Mouse (Mus musculus) heart, adult 18-20 months (tissue): ENCODE data around the gene Tbc1d16. TPM values are rescaled to one million over a fixed set of nuclear protein-coding genes. Genes with fewer than 3 reads are reported as not detected.
A peak's percentile ranks its signal among the peaks of the same experiment; 100 is the strongest.
"Not testable (repeated sequence)": the region's sequence is repeated elsewhere in the genome, so short reads cannot be mapped to it uniquely, and the experiment has no call there.

Experiments used
- DNase-seq, 2 experiments: peaks; one replicate each; pipeline ENCODE4 v3.0.0; 2021 to 2022; ENCODE audit warnings: mixed read lengths in 1 of 2
- long read RNA-seq, 2 experiments: library from polyadenylated mRNA; stranded (forward); transcript quantifications; one replicate each; pipeline ENCODE4 v2.0.0; 2021
- total RNA-seq, 2 experiments: library from RNA; stranded (reverse); gene quantifications; 2 replicates each; pipeline ENCODE4 v1.2.3; 2021

Tbc1d16 gene
- total RNA-seq: 10 to 100 TPM; 54.9 to 56.9 TPM
- long read RNA-seq, experiment 1, partial matches to known transcripts: 0 of 10 reads
- long read RNA-seq, experiment 1, other reads (novel, unspliced or antisense): 10 of 10 reads
- long read RNA-seq, experiment 2, partial matches to known transcripts: 0 of 6 reads
- long read RNA-seq, experiment 2, other reads (novel, unspliced or antisense): 6 of 6 reads

DNA sequence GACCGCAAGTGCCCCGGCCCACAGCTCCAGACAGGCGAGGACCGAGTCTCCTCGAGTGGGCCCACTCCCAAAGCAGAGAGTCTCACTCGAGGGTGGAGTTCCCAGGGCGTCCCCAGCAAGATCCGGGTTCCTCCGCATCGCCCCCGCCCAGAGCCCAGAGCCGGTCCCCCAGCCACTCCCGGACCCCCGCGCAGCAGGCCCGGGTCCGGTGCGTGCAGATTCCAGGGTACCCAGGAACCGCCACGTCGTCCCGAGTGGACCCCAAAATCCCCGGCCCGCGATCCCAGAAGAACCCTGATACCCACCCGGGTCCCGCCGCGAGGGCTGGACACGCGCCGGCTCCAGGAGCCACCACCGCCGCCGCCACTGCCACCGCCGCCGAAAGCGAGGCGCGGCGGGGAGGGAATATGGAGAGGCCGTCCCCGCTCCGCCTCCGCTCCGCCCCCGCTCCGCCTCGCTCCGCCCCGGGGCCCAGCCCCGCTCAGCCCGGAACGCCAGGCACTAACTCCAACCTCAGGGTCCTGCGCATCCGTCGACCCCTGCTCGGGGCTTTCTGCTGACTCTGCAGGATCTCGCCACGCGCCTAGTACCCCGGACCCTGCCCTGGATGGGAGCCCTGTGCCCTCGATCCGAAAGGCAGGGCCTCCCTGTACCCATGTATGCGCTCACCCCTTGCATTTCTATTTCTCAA is at the start of gene Tbc1d16, which contains the start of gene Ccdc40:
Gene Tbc1d16, minus strand, starts transcription at position 409 of the 691 bp plus-strand sequence.
Gene Ccdc40, plus strand, starts transcription at position 482 of the 691 bp plus-strand sequence.
- peak; percentile 79 to 83 for DNase-seq

DNA sequence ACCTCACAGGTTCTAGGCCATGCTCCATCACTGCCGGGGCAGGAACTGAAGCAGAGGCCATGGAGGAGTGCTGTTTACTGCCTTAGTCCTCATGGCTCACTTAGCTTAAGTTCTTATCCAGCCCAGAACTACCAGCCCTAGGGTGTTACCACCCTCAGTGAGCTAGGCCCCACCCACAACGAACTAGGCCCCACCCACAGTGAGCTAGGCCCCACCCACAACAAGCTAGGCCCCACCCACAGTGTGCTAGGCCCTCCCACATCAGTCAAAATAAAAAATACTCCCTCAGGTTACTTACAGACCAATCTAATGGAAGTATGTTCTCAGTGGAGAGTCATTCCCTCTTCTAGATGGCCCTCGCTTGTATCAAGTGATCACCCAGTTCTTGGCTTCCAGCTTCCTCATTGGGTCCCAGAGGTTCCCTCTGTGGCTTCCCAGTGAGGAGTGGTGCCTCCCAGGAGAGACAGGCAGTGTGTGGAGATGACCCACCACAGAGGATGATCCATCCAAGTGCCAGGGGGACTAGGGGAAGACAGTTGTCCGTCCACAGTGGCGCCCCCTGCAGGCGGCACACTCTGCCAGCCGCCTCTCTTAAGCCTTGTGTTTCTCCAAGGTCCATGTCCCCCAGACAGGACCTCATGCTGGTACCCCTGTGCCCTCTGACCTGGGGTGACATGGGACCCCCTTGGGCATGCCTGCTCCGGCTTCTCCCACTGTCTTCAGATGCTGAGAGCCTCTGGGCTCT is 45.1 kb upstream of the Tbc1d16 start:
- no peak for DNase-seq

DNA sequence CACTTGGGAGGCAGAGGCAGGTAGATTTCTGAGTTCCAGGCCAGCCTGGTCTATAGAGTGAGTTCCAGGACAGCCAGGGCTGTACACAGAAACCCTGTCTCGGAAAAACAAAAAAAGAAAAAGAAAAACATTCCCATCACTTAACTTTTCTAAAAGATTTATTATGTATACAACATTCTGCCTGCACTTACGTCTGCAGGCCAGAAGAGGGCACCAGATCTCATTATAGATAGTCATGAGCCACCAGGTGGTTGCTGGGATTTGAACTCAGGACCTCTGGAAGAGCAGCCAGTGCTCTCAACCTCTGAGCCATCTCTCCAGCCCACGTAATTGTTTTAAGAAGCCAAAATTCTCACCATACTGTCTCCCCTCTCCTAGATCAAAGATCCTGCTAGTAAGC is 44.2 kb upstream of the Tbc1d16 start:
- DNase-seq: not testable (repeated sequence)

DNA sequence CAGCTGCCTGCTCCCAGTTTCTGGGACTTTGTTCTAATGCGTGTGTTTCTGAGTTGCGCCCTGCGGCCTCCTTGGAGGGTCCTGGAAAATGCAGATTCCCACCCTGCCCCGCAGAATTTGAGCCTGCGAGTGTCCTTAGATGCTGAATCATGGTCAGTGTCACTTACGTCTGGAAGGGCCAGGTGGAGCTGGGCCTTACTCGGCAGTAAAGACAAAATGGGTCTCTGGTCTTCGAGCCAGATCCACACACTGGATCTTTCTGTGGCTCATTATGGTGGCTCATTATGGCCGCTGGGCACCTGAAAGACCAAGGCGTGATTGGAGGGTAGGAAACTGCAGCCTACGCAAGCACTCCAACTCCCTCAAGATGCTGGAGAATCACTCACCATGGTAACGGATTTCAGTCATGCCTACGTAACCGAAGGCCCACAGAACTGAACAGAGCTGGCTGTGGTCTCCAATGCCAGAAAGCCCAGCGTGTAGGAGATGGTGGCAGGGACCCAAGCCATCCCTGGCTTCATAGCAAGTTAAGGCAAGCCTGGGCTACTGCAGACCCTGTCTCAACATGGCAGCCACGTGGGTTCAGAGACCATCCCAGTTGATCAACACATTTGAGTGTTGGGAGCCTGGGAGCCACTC is 40.4 kb upstream of the Tbc1d16 start:
- peak in 1 of 2 experiments; percentile 18 for DNase-seq

DNA sequence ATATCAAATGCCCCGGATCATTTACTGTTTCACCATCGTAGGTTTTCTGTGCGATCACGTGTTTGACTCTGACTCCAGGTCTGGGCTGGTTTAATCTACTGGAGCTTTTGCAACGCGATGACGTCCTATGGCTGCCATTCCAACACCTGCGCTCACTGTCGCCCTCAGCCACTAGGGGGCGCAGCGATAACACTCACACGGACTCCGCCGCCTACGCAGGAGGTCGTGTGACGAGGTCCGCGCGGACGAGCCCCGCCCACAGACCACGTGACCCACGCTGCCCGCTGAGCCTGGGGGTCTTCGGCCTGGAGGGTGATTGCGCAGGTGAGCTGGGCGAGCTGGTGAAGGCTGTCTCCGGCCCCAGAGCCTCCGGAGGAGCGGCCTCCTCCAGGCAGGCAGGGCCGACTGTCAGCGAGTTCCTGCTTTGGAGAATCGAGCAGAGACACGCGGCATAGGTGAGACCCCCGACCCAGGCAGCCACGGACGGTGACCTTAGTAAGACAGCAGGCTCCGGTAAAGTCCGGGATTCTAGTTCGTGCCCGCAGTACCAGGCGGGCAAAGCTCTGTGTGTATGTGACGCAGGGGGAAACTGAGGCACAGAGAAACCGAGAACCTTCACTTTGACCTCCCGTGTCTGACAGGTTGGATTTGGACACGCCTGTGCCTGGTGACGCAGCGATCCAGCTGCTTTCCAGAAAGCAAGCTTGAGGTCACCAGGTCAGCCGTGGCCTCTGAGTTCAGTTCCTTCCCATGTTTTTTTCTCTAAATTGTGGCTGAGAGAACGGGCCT is 39.7 kb upstream of the Tbc1d16 start, which contains the start of gene Gaa:
Gene Gaa, plus strand, starts transcription at position 120 of the 789 bp plus-strand sequence.
- DNase-seq: peak; percentile 94 to 98

DNA sequence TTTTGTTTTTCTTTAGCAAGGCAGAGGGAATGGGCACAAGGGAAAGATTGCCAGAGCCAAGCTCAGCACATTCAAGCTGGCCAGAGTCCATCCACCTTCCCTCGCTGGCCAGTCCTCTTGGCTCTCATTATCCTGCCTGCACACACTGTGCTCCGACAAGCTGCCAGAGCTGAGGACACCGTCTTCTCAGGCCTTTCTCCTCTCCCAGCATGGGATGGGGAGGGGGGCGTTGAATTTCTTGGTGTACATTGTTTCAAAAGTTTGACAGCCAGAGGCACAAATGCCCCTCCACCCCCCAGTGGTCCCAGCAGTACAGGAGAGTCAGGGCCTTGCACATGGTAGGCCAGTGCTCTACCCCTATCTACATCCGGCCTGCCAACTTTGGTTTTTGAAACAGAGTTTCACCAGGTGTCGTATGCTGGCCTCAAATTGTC is 39.0 kb upstream of the Tbc1d16 start:
- peak; percentile 51 to 73 for DNase-seq

DNA sequence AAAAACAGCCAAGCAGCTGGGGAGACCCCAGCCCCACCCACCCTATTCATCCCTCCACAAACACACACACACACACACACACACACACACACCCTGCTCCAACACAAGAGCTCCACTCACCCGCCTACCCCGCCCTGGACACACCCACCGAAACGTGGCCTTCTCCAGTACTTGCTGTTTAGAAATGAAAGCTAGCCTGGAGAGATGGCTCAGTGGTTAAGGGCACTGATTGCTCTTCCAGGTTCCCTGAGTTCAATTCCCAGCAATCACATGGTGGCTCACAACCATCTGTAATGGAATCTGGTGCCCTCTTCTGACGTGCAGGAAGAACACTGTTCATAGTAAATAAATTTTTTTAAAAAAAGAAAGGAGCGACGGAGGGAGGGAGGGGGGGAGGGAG is 37.5 kb upstream of the Tbc1d16 start:
- DNase-seq: no peak

DNA sequence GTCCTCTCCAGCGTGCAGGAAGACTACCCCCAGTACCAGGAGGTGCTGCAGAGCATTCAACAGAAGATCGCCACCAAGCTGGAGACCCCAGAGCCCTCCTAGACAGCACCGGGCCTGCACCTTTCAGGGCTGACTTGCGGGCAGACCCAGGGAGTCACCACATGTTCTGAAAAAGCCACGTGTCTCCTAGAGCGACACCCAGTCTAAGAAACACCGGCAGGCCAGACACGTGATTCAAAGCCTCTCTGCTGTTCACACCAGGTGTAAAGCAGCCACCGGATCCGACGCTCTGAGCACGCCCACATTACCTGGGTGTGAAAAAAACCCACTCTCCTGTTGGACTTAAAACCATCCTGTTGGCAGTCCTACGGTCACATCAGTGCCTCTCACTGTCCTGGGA is 36.1 kb upstream of the Tbc1d16 start:
- no peak for DNase-seq

DNA sequence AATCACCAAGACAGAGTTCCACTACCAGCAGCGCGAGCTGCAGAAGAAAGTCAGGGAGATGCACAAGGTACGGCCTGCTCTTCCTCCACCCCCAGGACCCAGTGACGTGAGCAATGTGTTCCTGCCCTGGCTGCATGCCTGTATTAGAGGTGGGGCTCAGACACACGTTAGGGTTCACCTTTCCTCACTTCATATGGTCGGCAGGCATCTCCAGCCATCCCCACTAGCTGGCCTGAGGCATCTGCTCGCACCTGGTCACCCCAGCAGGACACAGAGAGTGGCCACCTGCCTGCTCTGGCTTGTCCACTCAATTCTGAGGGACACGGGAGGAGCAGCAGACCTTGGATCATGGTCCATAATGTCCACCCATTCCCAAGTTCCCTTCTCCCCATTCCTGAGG is 31.7 kb upstream of the Tbc1d16 start:
- no peak for DNase-seq

DNA sequence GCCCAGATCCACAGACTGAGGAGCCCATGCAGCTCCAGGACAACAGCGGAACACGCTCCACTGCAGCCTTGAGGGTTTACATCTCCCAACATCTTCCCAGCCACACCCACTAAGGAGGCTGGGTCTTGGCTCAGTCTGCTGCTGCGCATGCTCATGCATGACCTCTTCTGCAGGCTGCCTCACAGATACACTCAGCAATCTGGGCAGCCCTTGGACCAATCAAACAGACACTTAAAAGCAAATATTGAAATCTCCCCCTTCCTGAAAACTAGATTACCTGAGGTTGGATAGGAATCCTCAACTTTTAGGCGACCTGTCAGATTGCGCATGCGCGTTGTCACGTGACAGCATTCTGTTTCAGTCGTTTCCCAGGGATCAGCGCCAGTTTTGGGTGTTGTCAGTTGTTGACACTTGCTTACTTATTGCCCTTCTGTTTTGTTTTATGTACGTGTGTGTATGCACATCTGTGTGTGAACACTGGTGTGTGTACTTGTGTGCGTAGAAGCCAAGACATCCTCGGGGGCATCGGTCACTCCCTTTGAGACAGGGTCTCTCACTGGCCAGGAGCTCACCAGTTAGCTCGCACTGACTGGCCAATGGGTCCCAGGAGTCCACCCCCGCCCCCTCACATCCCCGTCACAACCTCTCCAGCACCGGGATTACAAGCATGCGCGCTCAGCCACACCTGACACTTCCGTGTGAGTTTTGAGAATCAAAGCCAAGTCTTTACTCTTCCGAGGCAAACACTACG is 30.4 kb upstream of the Tbc1d16 start:
- peak; percentile 78 to 84 for DNase-seq

DNA sequence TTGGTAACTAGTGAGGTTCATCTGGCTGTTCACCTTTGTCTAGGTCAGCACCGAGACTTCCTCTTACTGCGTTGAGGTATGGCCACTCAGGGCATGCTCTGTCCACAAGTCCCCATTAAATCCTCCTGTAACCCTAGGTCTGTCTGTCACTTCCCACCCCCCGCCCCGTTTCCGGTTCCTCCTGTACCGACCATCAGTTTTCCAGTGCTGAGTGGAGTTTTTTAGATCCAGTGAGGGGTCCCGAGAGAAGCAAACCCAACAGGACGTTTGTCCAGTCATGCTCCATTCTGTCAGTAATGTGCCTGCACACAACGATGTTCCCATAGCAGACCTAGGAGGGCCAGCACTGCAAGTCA is 29.9 kb upstream of the Tbc1d16 start:
- DNase-seq: no peak

DNA sequence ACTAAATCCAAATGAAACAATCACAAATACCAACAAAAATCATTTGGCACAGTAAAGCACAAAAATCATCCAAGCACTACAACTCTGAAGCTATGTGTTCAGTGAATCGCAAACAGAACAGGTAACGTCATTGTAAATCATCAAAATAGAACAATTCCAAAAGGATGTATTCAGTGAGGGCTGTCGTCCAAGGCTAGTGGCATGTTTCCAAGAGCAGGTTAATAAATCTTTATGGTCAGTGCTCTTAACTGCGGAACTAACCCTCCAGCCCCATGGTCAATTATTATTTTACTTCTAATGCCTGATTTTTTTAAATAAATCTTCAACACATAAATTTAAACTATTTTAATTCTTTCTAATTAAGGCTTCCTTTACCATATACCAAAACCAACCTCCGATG is 28.3 kb upstream of the Tbc1d16 start:
- not testable (repeated sequence) for DNase-seq

DNA sequence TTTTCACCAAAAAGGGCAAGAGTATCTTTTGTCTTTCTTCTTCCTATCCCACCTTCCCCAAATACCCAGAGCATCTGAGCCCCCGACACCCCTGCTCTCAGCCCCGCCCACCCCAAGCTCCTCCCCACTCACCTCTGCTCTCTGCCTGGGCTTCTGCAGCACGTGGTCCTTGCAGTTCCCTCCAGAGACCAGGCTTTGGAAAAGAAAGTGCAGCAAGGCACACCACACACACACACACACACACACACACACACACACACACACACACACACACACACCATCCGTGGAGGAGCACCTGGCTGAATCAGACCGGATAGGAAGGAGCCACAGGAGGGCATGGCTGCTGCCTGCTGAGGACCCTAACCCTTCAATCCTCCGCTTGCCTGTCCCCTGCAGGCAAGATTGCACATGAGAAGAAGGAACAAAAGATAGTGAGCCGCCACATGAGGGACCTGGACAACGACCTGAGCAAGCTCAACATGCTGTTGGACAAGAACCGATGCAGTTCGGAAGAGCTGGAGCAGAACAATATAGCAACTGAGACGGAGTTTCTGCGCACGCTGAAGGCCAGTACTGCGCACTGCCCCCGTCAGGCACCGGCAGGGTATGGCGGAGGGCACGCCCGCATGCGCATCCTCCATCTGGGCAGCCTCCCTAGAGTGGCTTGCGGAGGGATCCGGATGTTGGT is 24.7 kb upstream of the Tbc1d16 start:
- peak in 1 of 2 experiments; percentile 36 for DNase-seq

DNA sequence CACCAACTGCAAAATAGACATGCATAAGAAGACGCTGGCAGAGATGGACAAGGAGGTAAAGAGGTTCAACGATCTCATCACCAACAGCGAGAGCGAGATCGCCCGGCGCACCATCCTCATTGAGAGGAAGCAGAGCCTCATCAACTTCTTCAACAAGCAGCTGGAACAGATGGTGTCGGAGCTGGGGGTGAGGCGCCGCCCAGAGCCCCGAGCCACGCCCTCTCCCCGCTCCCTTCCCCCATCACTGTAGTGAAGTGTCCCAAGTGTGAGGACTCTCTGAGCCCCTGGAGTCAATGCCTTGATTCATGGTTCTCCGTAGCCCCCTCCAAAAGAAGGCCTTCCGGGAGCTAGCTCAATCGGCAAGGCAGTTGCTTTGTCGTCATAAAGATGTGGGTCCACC is 22.7 kb upstream of the Tbc1d16 start:
- DNase-seq: no peak

DNA sequence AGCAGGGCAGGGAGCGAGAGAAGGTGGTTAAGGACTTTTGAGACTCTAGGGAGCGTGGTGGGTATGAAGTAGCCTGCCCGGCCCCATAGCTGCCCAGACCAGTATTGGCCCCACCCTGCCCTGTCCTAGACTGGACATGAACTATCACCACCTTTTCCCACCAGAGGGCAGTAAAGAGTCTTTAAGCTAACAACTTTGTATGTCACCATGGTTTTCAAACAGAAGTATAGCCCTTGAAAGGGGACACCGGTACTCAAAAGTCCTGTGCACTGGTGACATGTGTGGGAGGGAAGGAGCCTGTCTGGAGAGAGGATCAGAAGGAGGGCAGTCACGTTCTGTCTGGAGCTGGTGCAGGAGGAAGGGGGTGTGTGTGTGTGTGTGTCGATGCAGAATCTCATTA is 20.7 kb upstream of the Tbc1d16 start:
- DNase-seq: peak; percentile 64 to 85

DNA sequence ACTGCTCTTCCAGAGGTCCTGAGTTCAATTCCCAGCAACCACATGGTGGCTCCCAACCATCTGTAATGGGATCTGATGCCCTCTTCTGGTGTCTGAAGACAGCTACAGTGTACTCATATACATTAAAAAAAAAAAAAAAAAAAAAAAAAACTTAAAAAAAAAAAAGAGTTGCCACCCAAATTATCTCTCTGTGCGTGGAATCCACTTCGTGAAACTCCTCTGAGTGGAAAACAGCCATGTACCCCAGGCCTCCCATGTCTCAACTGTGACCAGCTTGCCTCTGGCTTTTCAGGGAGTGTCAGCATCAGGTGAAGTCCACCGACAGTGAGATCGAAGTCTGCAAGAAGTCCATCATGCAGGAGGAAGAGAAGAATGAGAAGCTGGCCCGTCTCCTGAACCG is 17.2 kb upstream of the Tbc1d16 start:
- not testable (repeated sequence) for DNase-seq

DNA sequence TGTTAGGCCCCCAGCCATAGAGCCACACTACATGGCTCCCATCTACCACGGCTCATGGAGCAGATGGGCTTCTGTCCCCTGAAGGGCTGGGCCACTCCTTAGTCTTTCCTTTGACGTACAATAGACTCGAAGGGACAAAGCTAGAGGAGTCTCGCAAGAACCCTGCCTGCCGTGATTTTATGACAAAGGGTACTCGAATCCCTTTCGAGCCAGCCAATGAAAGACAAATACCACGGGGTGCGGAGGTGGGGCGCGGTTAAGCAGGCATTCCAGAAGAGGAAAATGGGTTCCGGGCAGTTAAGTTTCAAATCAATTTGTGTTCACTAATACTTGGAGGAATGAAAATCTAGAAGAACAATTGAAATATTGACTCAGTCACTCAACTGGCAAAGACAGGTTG is 11.2 kb upstream of the Tbc1d16 start:
- DNase-seq: no peak

DNA sequence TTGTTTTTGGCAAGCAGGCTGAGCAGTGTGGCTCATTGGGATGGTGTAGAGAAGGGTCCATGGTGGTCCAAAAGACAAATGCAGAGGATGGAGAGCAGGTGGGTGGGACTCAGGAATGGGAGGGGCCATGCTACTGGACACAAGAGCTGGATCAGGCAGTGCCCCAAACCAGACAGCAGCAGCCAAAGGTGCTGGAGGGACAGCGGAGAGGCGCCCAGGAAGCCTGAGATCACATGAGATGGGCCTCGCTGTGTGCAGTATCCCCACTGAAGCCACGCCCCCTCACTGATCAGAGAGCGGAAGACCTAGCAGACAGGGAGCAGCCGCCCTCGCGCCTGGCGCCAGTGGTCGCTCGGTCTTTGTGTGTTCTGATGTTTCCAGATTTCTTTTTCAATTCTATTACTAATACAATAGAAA is 10.0 kb upstream of the Tbc1d16 start:
- peak; percentile 65 to 80 for DNase-seq

DNA sequence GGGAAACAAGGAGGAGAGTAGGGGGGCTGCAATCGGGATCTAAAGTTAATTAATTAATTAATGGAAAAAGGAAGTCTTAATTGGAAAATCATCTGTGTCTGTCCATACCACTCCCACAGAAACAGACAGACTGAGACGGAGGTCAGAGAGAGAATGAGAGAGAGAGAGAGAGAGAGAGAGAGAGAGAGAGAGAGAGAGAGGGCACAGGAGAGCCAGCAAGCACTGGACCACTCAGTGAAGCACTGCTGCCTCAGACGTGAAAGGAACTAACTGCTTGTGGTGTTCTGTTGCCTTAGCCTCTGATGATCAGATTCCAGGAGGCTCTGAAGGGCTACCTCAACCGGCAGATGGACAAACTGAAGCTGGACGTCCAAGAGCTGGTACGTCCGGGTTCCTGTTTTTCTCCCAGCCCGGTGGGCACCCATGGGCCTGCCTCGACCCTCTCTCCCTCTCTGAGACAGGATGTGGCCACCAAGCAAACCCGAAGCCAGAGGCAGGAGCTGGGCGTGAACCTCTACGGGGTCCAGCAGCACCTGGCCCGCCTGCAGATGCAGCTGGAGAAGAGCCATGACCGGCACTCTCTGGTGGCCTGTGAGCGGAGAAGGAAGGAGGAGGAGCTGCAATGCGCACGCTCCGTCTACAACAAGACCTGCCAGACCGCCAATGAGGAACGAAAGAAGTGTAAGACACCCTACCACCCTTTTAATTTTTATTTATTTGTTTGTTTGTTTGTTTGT is 9.4 kb upstream of the Tbc1d16 start:
- peak; percentile 51 to 56 for DNase-seq

DNA sequence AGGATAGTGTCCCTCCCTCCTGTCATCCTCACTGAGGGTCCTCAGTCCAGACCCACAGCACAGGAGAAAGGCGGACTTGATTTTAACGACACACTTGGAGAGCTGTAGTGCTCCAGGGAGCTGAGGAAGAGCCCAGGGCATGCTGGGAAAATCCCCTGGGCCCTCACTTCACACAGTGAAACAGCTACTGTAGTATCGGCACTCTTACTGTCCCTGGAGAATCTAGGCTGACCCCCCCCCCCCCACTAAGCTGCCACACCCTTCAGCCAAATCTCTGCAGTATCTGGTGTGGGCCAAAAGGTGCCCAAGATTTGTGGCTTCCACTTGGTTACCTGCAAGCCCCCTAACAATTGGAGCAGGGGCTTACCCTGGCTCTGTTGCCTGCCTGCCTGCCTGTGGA is 8.7 kb upstream of the Tbc1d16 start:
- DNase-seq: no peak
